Mouse (Mus musculus) liver, embryonic 14.5 days (tissue): ENCODE results near the gene Ap5z1. TPM values are rescaled to one million over a fixed set of nuclear protein-coding genes. Genes with fewer than 3 reads are reported as not detected.

Source experiments
- ATAC-seq: fragments of 200-750 bp; cut with Nextera tagmentation; 2 replicates; pipeline ENCODE4 v1.8.0; 2017; ENCODE audit warnings: moderate number of reproducible peaks, mild to moderate bottlenecking, moderate library complexity; ENCODE audit not compliant: insufficient read depth
- DNase-seq, 3 experiments: peaks; one replicate each; pipeline ENCODE4 v3.0.0-alpha.2; 2012 to 2013; ENCODE audit warnings: low read depth in 3 of 3, low spot score in 3 of 3
- H3K27ac ChIP-seq: fragments of 300-500 bp; sonication (generic); 2 replicates; pipeline ENCODE4 v1.5.1; 2014; ENCODE audit warnings: moderate library complexity, mild to moderate bottlenecking, control low read depth, inconsistent platforms
- H3K27me3 ChIP-seq: fragments of 300-500 bp; sonication (generic); 2 replicates; pipeline ENCODE4 v1.6.1; 2014; ENCODE audit warnings: mild to moderate bottlenecking, low read length, moderate library complexity; ENCODE audit not compliant: control insufficient read depth, insufficient read depth
- H3K36me3 ChIP-seq: fragments of 300-500 bp; sonication (generic); replicated peaks from 2 replicates; pipeline ENCODE4 v1.6.1; 2014; ENCODE audit warnings: low read depth; ENCODE audit not compliant: control insufficient read depth, insufficient read depth
- H3K4me1 ChIP-seq, 2 experiments: fragments of 200-500 bp in 1 of 2; fragments of 300-500 bp in 1 of 2; sonication (generic) in 1 of 2; replicated peaks; 2 replicates each; pipeline ENCODE4 v1.6.1; 2012 to 2014; ENCODE audit warnings: antibody characterized with exemption in 1 of 2, inconsistent platforms in 1 of 2, low read length in 1 of 2; ENCODE audit not compliant: control insufficient read depth in 2 of 2, insufficient read depth in 2 of 2
- H3K4me2 ChIP-seq: fragments of 300-500 bp; sonication (generic); 2 replicates; pipeline ENCODE4 v1.6.1; 2014; ENCODE audit warnings: low read depth, mild to moderate bottlenecking, control low read depth, moderate library complexity
- H3K4me3 ChIP-seq, 2 experiments: fragments of 200-500 bp in 1 of 2; fragments of 300-500 bp in 1 of 2; sonication (generic) in 1 of 2; 2 replicates each; pipeline ENCODE4 v1.5.1; 2012 to 2014; ENCODE audit warnings: low read depth in 2 of 2, low read length in 2 of 2, mild to moderate bottlenecking in 2 of 2, control low read depth in 1 of 2, inconsistent platforms in 1 of 2, moderate library complexity in 1 of 2; ENCODE audit not compliant: insufficient read depth in 1 of 2
- H3K9ac ChIP-seq: fragments of 300-500 bp; sonication (generic); replicated peaks from 2 replicates; pipeline ENCODE4 v1.6.1; 2014; ENCODE audit warnings: mild to moderate bottlenecking, control low read depth, moderate library complexity
- H3K9me3 ChIP-seq: fragments of 300-500 bp; sonication (generic); 2 replicates; pipeline ENCODE4 v1.6.1; 2016; ENCODE audit warnings: low read length, mixed read lengths; ENCODE audit not compliant: control insufficient read depth
- CTCF ChIP-seq: IDR thresholded peaks from 2 replicates; pipeline ENCODE4 v1.5.1; 2016; ENCODE audit warnings: antibody characterized with exemption, low read depth, control low read depth
- EP300 ChIP-seq: IDR thresholded peaks from 2 replicates; pipeline ENCODE4 v1.6.1; 2016; ENCODE audit warnings: antibody characterized with exemption, low read depth
- WGBS: fragments of 180-500 bp; shearing (Covaris S2); extraction: QIAGEN DNeasy Blood & Tissue Kit; methylation state at CpG from one replicate; pipeline ENCODE4 v1.1.7; 2014; ENCODE audit not compliant: insufficient replicate concordance; 5-methylcytosine and 5-hydroxymethylcytosine counted together
- polyA plus RNA-seq, 2 experiments: library from polyadenylated mRNA; depleted of rRNA in 1 of 2; stranded (reverse) in 1 of 2; unstranded in 1 of 2; fragments of >200 nt; fragmentation: Nextera tagmentation in 1 of 2; extraction: Ambion mirVana in 1 of 2; gene quantifications; 2 replicates each; pipeline versions ENCODE4 v1.2.1 to v1.2.3; 2012 to 2014

Ap5z1 gene
- polyA plus RNA-seq, 2 experiments, result 3.5 to 5.8 TPM

GRCm38 (mm10) chr5:142505695-142506423 lies 42.1 kb downstream of the Ap5z1 start:
- Histone ChIP-seq H3K9me3 (no peaks in the 10 kb centered on the region), H3K4me1 (no peaks in the 10 kb centered on the region), H3K27me3 (no peaks in the 10 kb centered on the region), H3K4me3 (no peak overlapping the region), H3K9ac (no peak overlapping the region), H3K4me2 (no peak overlapping the region), H3K36me3 (no peaks in the 10 kb centered on the region), H3K27ac (no peak overlapping the region)
- 36% methylated on average over 3 of the region's 3 CpGs for WGBS
- ATAC-seq, result no peak
- TF ChIP-seq CTCF, result peak; percentile 68
- TF ChIP-seq EP300, result no peak
- no peak for DNase-seq

GRCm38 (mm10) chr5:142509141-142510060 lies 45.7 kb downstream of the Ap5z1 start:
- Histone ChIP-seq H3K36me3 (no peaks in the 10 kb centered on the region), H3K4me3 (no peak overlapping the region), H3K4me2 (no peak overlapping the region), H3K9ac (no peak overlapping the region), H3K27me3 (no peaks in the 10 kb centered on the region), H3K4me1 (no peaks in the 10 kb centered on the region), H3K9me3 (no peaks in the 10 kb centered on the region), H3K27ac (no peak overlapping the region)
- TF ChIP-seq CTCF (no peak), EP300 (no peak)
- no peak for ATAC-seq
- WGBS, result 39% methylated on average over 15 of the region's 15 CpGs
- no peak for DNase-seq

DNA sequence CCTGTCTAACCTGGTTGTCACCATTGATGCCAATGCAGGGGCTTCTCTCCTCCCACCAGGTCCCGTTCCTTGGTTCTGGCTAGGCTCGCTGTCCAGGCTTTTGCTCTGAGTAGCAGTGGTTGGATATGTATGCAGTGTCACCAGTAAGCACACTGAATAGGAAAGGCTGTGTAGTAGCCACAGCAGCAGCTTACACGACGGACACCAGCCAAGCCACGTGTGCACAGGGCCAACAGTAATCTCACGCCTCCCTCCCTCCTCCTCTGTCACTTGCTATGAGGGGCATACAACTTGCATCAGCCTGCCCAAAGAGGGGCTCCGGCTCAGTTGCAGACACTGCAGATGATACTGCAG lies 46.3 kb downstream of the Ap5z1 start:
- WGBS, result 62% methylated on average over 7 of the region's 7 CpGs

DNA sequence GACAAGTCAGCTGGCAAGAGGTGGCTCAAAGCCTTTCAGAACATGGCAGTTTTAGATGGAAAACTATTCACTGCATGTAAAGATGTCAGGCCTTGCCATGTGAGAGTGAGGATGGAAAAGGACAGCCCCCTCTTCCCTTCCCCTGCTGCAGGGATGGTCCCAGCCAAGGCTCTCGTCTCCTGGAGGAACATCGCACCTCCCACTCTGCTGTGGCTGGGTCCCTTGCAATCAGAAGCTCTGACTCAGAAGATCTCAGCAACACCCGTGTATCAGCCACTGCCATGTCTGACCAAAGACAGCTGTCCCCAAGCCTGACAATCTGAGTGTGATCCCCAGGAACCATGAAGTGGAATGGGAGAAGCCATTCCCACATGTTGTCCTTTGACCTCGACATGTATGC lies 48.4 kb downstream of the Ap5z1 start:
- Histone ChIP-seq H3K36me3 (no peaks in the 10 kb centered on the region), H3K9ac (no peak overlapping the region), H3K4me3 (no peak overlapping the region), H3K9me3 (no peaks in the 10 kb centered on the region), H3K27ac (no peak overlapping the region), H3K4me2 (no peak overlapping the region), H3K4me1 (no peaks in the 10 kb centered on the region), H3K27me3 (no peaks in the 10 kb centered on the region)
- no peak for TF ChIP-seq EP300
- TF ChIP-seq CTCF, result no peak
- no peak for ATAC-seq
- DNase-seq, result no peak
- 60% methylated on average over 4 of the region's 4 CpGs for WGBS

More for the DNA sequence above, 46.3 kb downstream of the Ap5z1 start:
- Histone ChIP-seq H3K4me2 (no peak overlapping the region), H3K27ac (no peak overlapping the region), H3K9ac (no peak overlapping the region), H3K27me3 (no peaks in the 10 kb centered on the region), H3K4me3 (no peak overlapping the region), H3K9me3 (no peaks in the 10 kb centered on the region), H3K4me1 (no peaks in the 10 kb centered on the region), H3K36me3 (no peaks in the 10 kb centered on the region)
- DNase-seq (no peak), ATAC-seq (no peak)
- TF ChIP-seq EP300 (no peak), CTCF (no peak)

GRCm38 (mm10) chr5:142518973-142519372 lies 55.2 kb downstream of the Ap5z1 start:
- Histone ChIP-seq H3K36me3 (no peaks in the 10 kb centered on the region), H3K4me1 (peaks cover 0 to 27% of the 10 kb centered on the region in 2 experiments; a peak in 2 of 4 replicates), H3K27me3 (no peaks in the 10 kb centered on the region), H3K4me3 (no peak overlapping the region), H3K9ac (no peak overlapping the region), H3K9me3 (no peaks in the 10 kb centered on the region), H3K4me2 (no peak overlapping the region), H3K27ac (no peak overlapping the region)
- DNase-seq, result no peak
- TF ChIP-seq EP300 (no peak), CTCF (no peak)
- ATAC-seq, result no peak
- 40% methylated on average over 6 of the region's 6 CpGs for WGBS
